Mouse (Mus musculus): ENCODE results near the gene Nrxn1.

Nrxn1 gene

DNA sequence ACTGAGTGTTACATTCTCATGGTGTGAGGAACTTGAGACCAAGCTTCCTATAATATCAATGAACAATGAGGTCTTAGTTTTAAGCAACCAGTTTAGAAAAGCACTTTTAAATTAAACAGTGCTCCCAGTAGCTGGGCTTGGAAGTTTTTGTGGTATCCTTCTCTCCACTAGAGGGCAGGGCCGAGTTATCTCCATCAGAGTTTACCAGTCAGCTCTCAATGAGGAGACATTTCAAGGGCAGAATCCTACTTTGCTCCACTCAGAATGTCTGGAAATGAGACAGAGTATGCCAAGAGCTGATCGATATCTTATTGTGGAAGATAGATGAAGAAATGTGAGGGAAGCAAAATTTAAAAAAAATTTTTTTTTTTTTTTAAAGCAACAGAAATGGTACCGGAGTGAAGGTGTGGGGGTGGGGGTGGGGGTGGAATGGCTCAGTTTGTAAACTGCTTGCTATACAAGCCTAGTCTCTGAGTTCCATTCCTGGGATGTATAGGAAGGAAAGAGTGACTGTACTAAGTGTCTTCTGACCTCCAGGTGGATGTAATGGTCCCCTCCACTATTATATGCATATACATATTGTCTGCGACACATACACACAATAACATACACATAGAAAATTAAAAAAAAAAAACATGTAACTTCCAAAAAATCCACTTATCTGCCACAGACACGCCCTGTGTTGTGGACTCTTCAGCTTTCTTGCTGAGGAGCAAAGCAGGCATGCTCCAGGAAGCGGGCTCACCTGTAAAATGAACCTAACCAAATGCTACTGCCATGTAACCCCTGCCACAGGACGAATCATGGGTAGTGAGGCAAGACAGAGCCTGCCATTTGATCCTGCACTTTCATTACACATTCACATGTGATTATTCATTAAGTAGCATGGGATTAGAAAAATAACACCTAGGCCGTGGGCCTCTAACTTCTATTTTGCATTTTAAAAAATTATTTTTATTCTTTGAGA is 283.4 kb downstream of the Nrxn1 start:
- DNase-seq = peak; percentile 66 to 82

DNA sequence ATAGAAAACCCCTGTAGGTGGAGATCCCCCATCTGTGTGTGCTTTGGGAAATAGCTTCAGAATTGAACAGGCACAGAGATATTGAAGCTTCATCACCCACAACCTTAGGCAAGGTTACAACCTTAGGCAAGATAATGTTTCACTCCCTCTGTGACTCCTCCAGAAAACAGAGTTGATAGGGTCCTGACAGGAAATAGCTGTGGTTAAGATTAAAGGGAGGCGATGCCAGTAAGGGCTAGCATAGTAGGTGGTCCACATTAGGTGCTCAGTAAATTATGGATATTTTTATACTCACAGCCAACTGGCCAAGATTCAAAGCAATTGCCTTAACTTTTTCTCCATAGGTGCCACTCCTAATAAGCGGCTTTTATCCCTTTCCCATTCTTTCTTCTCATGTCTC is 284.6 kb downstream of the Nrxn1 start:
- no peak for DNase-seq

DNA sequence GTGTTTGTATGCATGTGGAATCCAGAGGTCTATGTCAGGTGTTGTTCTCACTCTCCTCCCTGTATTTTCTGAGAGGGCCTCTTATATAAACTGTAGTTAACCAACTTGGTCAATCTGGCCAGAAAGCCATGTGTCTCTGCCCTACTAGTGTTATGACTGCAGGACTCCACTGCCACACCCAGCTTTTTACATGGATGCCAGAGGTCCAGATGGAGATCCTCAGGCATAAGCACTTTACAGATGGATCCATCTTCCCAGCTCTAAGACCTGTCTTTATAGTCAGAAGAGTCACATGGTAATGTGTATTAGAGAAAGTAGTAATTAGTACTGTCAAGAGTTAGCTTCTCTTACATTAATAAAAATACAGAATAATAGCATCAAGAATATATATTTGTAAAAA is 285.7 kb downstream of the Nrxn1 start:
- DNase-seq = no peak

DNA sequence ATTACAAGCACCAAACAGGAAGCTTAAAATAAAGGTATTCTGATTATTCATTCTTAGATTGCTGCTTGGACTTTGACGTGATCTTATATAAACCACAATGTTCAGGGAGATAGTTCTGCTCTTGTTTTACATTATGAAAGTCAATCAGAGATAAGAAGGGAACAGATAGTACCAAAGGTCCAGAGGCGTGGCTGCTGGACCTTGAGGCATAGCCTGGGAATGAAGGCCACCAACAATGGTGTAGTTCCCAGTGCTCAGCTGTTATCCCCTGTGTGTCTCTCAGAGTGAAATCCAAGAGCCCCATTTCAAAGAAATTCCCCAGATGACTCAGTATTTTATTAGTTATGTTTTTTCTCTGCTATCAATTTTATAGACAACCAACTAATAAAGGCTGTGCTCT is 294.2 kb downstream of the Nrxn1 start:
- no peak for DNase-seq

DNA sequence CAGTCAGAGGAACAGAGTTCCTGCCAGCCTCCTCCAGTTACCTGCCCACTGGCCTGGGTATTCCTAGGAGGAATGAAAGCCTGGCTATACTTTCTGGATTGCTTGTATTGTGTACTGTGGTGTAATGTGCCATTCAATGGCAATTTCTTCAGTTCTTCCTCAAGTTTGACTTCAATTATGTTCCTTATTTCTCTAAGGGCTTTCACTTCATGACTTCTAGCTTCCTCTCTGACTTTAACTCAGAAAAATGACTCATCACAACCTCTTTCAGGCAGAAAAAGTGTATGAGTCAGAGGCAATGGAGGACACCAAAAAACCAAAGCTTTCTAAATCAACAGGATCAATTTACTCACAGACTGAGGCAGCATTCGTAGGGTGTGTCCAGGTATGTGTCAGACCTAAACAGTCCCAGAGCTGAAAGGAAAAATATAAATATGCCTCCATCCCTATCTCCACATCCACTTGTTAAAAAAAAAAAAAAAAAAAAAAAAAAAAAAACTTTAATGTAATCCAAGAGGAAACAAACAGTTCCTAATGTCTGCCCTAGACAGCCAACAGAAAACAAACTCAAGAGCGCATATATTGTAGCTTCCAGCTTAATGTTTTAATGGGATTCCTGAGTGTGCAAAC is 295.1 kb downstream of the Nrxn1 start:
- DNase-seq = no peak

DNA sequence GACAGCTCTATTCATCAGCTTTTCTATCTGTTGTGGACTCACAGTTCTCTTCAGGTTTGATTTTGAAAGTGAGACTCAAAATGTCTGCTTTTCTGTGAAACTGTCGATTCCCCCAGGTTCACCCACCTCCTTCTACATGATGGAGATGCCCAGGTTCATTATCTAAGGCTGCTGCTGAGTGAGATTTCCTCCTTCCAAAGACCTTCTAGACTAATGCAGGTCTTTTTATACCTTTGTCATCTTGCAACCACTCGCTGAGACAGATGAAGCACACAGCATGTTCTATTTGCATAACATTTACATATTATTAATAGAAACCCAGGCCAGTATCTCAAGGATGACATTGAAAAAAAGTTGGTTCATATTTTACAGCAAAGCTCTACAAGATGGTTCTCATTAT is 295.9 kb downstream of the Nrxn1 start:
- no peak for DNase-seq

DNA sequence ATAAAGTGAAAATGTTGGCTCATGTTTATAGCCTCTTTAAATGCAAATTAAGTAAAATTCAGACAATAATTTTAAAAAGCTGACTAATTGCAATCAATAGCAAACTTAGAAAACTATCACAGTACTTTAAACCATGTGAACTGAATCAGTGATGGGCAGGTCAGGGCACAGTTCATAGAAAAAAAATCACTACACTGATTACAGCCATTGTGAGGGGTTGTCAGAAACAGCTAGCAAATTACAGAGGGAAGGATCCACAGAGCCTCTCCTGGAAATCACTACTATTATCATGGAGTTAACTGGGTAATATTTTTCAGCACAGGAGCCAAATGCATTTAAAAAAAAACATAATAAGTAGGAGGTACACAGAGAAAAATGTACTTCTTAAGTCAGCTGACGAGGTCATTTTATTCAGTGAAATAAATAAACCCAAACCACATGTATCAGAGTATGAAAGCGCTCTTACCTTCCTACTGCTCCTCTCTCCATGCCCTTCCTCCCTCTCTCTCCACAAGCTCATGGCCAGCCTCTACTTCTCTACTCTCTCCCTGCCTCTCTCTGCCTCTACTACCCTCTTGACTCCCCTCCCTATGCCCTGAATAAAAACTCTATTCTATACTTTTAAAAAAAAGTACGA is 304.3 kb downstream of the Nrxn1 start:
- DNase-seq = no peak

DNA sequence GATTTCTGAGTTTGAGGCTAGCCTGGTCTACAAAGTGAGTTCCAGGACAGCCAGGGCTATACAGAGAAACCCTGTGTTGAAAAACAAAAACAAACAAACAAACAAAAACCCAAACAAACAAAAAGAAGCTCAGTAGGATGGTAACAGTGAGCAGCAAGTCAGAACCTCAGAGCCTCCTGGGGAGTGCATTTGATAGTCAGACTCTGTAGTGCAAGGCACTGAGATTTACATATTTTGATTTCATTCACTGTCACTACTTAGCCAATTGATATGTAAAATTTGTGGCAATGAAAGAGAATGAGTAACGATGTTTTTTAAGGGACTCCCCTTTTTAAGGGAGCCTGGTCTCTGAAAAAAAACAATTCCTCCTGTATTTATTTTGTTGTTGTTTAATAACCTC is 304.8 kb downstream of the Nrxn1 start:
- no peak for DNase-seq

DNA sequence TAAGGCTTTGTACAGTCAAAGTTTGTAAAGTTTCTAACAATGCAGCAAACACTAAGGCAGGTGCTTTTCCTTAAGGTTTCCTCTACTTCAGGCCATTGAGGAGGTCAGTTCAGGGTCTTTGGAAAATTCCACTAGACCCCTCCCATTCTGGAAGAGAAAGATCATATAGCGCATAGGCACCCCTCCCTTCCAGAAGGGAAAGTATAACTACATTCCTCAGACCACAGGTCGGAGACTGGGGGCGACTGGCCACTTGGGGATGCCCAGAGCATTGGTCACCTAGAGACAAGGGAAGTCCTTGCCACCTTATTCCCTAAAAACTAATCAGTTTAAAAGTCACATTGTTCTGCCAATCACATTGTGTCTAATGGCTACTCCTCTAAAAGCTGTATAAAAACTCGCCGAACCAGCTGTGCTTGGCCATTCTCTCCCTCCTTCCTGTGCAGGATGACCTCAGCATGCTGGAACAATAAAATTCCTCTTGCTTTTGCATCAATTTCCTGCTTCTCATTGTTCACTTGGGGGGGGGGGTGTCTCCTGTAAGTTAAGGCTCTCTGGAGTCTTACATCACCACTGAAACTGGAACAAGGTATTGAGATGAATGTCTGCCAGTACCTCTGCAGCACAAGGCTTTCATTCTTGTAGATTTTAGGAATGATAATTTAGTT is 305.6 kb downstream of the Nrxn1 start:
- no peak for DNase-seq

DNA sequence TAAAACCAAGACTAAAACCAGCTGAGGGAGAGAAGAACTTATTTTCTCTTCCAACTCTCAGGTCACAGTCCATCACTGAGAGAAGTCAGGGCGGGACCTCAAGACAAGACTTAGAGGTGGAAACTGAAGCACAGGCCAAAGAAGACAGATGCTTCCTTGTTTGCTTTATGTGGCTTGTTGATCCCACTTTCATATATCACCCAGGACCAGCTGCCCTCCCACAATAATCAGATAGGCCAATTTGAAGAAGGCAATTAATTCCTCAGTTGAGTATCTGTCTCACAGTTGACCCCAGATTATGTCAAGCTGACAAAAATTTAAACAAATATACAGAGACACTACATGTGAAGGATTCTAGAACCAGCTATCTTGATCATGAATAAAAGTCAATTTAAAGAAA is 312.4 kb downstream of the Nrxn1 start:
- DNase-seq = no peak

DNA sequence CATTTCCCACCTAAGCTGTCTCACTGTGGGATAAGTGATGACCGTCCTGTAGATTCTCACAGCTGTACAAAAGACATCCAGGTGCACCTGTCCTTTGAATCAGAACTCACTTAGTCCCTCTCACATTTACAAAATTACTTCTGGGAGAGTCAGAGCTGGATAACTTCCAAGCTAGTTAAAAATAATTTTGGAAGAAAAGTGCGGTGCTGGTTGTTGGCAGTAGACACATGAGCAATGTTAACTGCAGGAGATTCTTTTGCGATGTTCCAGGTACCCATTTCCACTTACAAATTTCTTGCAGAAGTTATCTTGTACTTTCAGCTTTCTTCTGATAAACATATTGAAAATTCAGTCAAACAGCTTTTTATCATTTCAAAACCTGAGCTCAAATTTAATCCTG is 317.5 kb downstream of the Nrxn1 start:
- DNase-seq = no peak

DNA sequence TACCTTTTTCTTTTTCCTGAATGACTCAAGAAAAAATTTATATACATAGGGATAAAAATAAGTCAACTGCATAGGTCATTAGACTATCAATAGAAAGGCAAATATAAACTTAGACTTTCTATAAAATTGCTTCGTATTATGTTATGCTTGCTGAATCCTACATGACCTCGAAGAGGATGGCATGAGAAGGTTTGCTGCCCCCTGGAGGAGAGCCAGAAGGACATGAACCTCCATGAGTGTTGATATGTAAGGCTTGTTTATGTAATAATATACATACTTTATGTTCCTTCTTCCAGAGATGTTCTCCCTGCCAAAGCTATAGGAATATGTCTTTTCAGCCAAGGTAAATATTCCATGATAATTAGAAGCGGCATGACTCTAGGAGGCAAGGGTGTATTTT is 319.6 kb downstream of the Nrxn1 start:
- no peak for DNase-seq

DNA sequence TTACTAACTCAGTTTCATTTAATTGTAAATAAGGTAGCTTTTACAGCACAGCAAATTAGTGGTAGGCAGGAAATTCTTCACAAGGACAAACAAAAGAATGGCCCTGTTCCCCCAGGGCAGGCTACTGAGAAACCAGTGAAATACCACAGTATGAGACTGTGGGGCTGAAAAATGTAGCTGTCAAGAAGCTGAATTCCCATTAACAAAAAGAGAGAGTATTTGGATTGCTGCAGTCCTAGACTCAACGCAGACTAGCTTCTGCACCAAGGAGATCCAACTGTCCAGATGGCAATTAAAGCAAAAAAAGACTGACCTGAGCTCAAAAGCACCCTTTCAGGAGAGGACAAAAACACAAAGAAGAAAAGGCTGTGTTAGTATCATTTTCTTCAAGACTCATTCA is 324.7 kb downstream of the Nrxn1 start:
- DNase-seq = no peak

DNA sequence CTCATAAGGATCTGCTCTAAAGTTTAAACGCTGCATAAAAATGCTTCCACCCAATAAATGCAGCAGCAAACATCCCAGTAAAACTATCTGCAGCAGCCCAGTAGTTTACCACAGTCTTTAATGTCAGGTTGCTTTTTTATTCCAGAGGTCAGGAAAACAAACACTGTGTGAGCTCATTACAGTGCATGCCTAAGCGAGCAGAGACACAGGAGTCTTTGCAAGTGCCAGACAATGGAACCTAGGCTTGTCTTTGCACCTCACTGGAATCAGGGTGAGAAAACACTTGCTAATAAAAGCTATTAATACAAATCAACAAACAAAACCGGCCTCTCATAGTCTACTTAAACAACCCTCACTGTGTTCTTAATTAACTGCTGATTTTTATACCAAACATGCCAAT is 365.7 kb downstream of the Nrxn1 start:
- DNase-seq = no peak

DNA sequence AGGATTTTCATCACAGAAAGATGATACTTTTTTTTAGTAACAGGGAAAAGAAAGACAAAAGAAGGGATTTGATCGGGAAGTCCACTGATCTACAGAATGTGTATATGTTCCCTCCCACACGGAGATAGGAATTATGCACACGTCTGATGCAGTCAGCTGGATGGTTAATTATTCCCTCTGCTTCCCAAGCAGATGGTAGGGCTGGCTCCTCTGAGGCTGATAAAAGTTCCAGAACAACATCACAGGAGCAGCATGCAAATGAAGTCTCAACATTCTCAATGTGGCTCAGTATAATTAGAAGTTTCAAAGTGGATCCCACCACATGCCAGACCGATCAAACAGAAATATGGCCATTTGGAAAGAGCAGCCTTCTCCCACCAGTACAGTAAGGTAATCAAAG is 388.1 kb downstream of the Nrxn1 start:
- DNase-seq = no peak

DNA sequence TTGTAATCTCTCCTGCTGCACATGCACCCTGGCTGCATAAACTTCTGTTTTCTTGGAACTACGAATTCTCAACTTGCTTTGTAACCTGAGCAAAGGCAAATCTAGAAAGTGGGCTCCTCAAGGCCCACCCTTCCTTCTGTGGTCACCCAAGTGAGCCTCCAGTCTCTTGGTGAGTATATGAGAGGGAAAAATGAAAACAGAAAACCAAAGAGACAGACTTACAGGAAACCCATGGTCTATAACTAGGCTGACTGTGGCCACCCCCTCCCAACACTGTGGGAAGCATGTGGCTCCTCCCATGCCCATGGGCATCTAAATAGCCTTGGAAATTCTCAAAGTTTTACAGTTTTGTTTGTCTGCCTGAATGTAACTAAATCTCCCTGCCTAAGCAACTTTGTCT is 390.2 kb downstream of the Nrxn1 start:
- DNase-seq = no peak

DNA sequence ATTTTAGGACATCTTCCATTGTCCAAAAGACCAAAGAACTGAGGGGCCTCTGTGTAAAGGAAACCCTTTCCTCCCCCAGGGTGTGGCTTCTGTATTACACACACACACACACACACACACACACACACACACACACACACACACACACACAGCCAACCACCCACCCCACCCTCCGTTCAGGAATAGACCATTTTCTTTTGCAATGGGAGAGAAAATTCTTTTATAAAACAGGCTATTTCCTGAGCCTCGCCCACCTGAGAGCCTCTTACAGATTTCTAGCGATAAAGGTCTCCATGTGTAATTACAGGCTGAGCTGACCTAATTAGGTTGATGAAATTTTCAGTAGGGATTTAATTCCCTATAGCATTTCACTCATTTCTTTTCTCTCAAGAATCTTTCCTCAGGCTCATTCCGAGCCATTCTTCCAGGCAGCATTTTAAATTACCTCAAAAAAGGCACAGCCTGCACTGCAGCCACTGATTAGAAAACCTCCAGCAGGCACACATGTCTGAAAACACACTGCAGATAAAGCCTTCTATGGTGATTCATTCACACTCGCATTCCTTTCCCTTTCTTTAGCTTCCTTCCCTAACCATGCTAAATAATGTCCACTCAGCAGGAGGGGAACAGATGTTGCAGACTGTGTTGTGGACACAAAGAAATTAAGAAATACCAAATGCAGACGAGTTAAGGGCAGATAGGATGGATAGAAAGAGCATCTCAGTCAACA is 396.6 kb downstream of the Nrxn1 start:
- no peak for DNase-seq

DNA sequence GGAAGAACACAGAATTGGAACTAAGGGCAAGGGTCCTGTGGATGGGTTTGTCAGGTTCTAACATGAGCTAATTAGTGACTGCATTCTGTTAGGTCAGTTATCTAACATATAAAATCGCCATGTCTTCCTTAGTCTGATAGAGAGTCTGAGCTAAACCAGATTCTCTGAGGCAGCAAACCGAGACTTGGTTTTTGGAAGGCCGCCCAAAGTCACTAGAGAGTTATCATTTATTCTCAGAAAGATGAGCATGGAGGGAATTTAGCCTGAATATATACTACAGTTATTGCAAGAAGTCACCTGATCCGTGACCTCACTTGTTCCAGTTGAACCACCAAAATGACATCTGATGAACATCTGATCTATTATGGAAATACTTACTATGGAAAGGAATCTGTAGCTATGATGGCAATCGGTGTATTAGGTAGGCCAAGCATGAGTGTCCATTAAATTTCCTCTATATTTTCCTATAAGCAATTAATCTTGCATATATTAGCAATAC is 397.7 kb downstream of the Nrxn1 start:
- peak; percentile 19 to 44 for DNase-seq

DNA sequence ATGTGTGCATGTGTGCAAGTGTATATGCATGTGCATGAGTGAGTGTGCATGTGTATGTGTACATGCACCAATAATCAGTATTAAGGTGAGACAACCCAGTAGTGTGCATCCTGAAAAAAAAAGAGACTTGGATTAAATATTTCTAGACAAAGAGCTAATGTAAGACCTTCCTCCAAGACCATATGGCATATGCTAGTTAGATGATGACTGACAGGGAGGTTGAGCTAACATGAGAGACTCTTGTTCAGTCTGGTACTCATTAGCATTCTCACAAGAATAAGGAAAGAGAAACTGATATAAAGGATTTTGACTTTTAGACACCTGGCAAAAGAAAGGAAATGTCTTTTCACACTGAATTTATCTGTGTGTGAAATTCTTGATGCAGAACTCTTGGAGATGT is 408.7 kb downstream of the Nrxn1 start:
- DNase-seq = no peak

DNA sequence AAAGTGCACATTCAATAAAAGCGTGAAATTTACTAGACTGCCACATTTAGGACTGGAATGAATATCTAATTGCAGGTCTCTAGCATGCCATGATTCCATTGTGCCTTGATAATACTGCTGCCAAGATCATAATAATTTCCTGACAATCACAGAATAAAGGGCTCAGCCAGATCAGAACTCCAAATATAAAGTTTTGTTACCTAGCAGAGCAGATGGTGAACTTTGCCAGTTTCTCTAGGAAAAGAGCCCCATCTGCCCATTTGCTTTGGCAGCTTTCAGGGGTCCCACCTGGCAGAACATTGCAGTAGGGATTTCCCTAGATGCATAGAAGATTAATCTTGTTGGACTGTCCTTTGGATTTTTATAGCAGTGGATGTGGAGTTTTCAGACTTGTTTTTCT is 411.9 kb downstream of the Nrxn1 start:
- DNase-seq = peak; percentile 49 to 51

DNA sequence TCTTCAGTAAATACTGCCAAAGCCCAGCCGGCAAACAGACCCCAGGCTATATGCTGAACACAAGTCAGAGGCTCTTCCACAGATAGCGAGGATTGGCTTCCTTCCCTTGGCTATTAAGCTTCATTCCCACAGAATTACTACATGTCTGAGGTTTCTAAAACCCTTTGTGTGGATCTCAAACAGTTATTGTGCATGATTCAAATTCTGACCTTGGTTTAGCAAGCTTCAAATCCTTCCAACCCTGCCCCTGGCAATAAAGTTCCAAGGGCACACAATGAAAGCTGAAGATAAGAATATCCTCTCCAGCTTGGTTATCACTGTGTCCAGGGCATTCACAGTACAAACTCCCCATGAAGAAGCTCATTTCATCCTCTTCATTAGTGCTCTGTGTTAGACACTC is 416.2 kb downstream of the Nrxn1 start:
- no peak for DNase-seq

DNA sequence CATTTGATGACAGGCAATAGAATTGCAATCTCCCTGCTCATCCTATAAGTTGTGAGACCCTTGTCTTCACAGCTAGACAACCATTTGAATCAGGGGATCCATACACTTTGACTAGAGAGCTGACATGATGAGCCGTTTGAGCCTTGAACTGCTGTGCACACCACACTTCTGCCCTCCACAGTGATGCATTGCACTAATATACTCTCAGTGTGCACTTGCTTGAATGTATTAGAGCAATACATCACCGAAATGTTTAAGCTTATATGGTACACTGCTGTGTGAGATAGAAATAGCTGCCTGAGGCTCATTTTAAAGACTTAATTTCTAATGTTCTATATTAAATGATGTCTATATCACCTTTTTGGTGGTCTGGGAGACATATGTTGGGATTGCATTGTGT is 430.6 kb downstream of the Nrxn1 start:
- no peak for DNase-seq

Measured in cerebellum, postnatal 36 days (tissue).